Mouse (Mus musculus) heart, adult 2 months (tissue): Measurements from ENCODE around the gene E130114P18Rik. TPM values are rescaled to one million over a fixed set of nuclear protein-coding genes. Genes with fewer than 3 reads are reported as not detected.

Experiments used
- DNase-seq, 2 experiments: peaks; one replicate each; pipeline ENCODE4 v3.0.0; 2021
- H3K27ac ChIP-seq: fragments of 200-600 bp; 2 replicates; pipeline ENCODE4 v1.8.1; 2022
- H3K27me3 ChIP-seq: fragments of 200-500 bp; 2 replicates; pipeline ENCODE4 v1.6.1; 2012; ENCODE audit warnings: mild to moderate bottlenecking, low read length, inconsistent platforms, mixed read lengths; ENCODE audit not compliant: control insufficient read depth, insufficient read depth
- H3K36me3 ChIP-seq: fragments of 200-500 bp; 2 replicates; pipeline ENCODE4 v1.6.1; 2012; ENCODE audit warnings: low read length, inconsistent platforms; ENCODE audit not compliant: control insufficient read depth, insufficient read depth
- H3K4me1 ChIP-seq: fragments of 200-500 bp; 2 replicates; pipeline ENCODE4 v1.6.1; 2011; ENCODE audit warnings: low read length; ENCODE audit not compliant: control insufficient read depth, insufficient read depth
- H3K4me3 ChIP-seq: fragments of 200-600 bp; 2 replicates; pipeline ENCODE4 v1.8.1; 2022
- H3K79me2 ChIP-seq: fragments of 200-500 bp; replicated peaks from 2 replicates; pipeline ENCODE4 v1.6.1; 2012; ENCODE audit warnings: mild to moderate bottlenecking, inconsistent platforms, low read length, moderate library complexity, mixed read lengths; ENCODE audit not compliant: control insufficient read depth, insufficient read depth
- H3K9ac ChIP-seq: fragments of 200-500 bp; 2 replicates; pipeline ENCODE4 v1.6.1; 2012; ENCODE audit warnings: low read depth, mild to moderate bottlenecking, control low read depth, inconsistent platforms, low read length, mixed read lengths
- CTCF ChIP-seq: fragments of 200-600 bp; IDR thresholded peaks from 2 replicates; pipeline ENCODE4 v1.8.1; 2022; ENCODE audit warnings: antibody characterized with exemption, mild to moderate bottlenecking, moderate library complexity
- EP300 ChIP-seq: fragments of 200-500 bp; IDR thresholded peaks from 2 replicates; pipeline ENCODE4 v1.6.1; 2011; ENCODE audit warnings: low read depth, low read length, control low read depth; ENCODE audit not compliant: insufficient read depth
- POLR2A ChIP-seq: fragments of 200-500 bp; IDR thresholded peaks from 2 replicates; pipeline ENCODE4 v1.6.1; 2011; ENCODE audit warnings: mild to moderate bottlenecking, low read depth, low read length, control low read depth; ENCODE audit not compliant: insufficient read depth
- WGBS: fragments of 180-500 bp; shearing (Covaris S2); methylation state at CpG from one replicate; pipeline ENCODE4 v1.1.7; 2018; 5-methylcytosine and 5-hydroxymethylcytosine counted together
- intact Hi-C: fragments of 180-260 bp; cut with DNase I; formaldehyde crosslinking; loops from one replicate; pipeline ENCODE4 v1.15.1; 2025
- polyA plus RNA-seq: library from polyadenylated mRNA; depleted of rRNA; stranded (reverse); fragments of >200 nt; gene quantifications from 2 replicates; pipeline ENCODE4 v1.2.3, GENCODE M21; 2012
- total RNA-seq, 2 experiments: library from RNA; stranded (reverse); gene quantifications; 2 replicates each; pipeline ENCODE4 v1.2.3; 2021

The E130114P18Rik gene
- total and polyA plus RNA-seq, 3 experiments = not detected

DNA sequence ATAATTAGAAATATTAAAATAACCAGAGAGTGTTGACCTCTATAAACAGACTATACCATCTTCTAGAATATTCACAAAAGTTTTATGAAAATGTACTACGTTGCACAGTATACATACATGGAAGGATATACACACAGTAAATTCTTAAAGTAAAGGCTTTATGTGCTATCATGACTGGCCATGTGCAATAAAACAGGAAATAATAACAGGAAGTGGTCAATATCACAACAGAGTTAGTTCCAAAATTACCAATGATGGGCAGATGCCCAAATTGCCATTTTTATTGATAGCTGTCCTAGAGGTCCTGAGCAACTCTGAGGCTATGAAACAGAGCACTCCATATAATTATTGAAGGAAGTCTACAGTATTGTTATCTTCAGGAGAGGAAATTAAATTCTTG is 180.4 kb downstream of the E130114P18Rik start:
- Histone ChIP-seq H3K27ac (no peak overlapping the region), H3K9ac (no peak overlapping the region), H3K36me3 (no peaks in the 10 kb centered on the region), H3K79me2 (no peaks in the 10 kb centered on the region), H3K4me1 (no peaks in the 10 kb centered on the region), H3K27me3 (no peaks in the 10 kb centered on the region), H3K4me3 (no peak overlapping the region)
- 93% methylated on average over 1 of the region's 1 CpGs for WGBS
- intact Hi-C loops = no loop called here
- no peak for DNase-seq
- TF ChIP-seq CTCF = no peak
- TF ChIP-seq EP300 = no peak
- no peak for TF ChIP-seq POLR2A

DNA sequence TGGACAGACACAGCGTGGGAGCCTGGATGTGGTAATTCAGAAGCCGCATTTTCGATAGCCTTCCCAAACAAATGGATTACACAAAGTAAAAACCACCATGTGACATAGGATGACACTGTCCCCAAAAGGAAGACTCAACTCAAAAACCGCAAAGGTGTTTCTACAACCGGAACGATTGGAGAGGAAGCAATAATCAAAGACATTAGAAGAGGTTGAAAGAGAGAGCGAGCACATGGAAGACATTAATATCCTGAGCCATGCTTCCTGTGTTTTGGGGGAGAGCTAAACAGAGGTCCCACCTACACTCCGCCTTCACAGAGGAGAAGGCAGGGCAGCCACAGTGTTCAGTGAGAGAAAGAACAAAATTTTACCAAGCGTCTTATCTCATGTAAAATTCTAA is 181.5 kb downstream of the E130114P18Rik start:
- WGBS = 84% methylated on average over 9 of the region's 9 CpGs

DNA sequence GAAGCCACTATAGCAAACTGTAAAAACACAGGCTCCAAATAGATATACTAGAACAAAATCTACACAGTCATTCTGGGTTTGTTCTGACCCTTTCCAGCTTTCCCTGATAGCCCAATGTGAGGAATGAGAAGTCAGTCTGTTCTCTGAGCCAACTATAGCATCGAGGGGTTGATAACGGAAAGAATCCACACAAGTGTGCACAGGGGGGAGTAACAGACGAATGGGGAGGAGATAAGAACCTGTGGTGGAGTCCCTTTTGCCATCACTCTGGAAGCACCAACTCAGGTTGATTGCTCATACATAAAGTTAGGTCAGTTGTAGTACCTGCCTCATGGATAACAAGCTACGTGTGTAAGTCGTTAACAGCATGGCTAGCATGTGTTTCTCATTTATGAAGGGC is 184.0 kb downstream of the E130114P18Rik start:
- no peaks in the 10 kb centered on the region for H3K36me3 ChIP-seq

More for the DNA sequence above, 181.5 kb downstream of the E130114P18Rik start:
- Histone ChIP-seq H3K79me2 (no peaks in the 10 kb centered on the region), H3K27me3 (no peaks in the 10 kb centered on the region), H3K36me3 (no peaks in the 10 kb centered on the region), H3K9ac (no peak overlapping the region), H3K4me3 (no peak overlapping the region), H3K4me1 (no peaks in the 10 kb centered on the region), H3K27ac (no peak overlapping the region)
- TF ChIP-seq POLR2A (no peak), CTCF (no peak), EP300 (no peak)
- no peak for DNase-seq
- intact Hi-C loops = no loop called here

DNA sequence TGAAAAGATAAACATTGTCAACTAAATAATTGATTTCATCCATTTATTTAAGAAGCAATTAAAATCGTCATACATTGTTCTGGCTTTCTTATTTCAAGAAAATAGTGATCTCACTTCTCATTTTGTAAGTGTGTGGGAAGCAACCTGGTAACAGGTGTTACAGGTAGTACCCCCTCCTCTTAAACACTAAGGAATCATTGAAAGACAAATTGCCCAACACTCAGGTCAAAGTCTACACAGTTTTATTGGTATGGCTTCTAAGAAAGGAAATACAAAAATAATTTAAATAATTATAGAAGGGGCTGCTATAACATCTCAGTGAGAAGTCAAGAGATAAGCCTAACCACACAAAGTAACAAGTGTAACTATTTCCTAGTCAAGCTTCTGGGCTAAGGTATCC is 188.1 kb downstream of the E130114P18Rik start:
- 92% methylated on average over 1 of the region's 1 CpGs for WGBS
- no peak overlapping the region for H3K9ac ChIP-seq
- H3K36me3 ChIP-seq = no peaks in the 10 kb centered on the region
- H3K4me1 ChIP-seq = no peaks in the 10 kb centered on the region
- intact Hi-C loops = no loop called here
- H3K27ac ChIP-seq = no peak overlapping the region
- no peak for DNase-seq
- H3K4me3 ChIP-seq = no peak overlapping the region
- no peaks in the 10 kb centered on the region for H3K79me2 ChIP-seq
- TF ChIP-seq EP300 (no peak), POLR2A (no peak), CTCF (no peak)
- H3K27me3 ChIP-seq = no peaks in the 10 kb centered on the region

More for the DNA sequence above, 184.0 kb downstream of the E130114P18Rik start:
- TF ChIP-seq POLR2A (no peak), EP300 (no peak), CTCF (no peak)
- H3K27me3 ChIP-seq = no peaks in the 10 kb centered on the region
- no peaks in the 10 kb centered on the region for H3K4me1 ChIP-seq
- WGBS = 46% methylated on average over 5 of the region's 5 CpGs
- H3K9ac ChIP-seq = no peak overlapping the region
- intact Hi-C loops = no loop called here
- no peak overlapping the region for H3K4me3 ChIP-seq
- no peaks in the 10 kb centered on the region for H3K79me2 ChIP-seq
- no peak for DNase-seq
- H3K27ac ChIP-seq = no peak overlapping the region

DNA sequence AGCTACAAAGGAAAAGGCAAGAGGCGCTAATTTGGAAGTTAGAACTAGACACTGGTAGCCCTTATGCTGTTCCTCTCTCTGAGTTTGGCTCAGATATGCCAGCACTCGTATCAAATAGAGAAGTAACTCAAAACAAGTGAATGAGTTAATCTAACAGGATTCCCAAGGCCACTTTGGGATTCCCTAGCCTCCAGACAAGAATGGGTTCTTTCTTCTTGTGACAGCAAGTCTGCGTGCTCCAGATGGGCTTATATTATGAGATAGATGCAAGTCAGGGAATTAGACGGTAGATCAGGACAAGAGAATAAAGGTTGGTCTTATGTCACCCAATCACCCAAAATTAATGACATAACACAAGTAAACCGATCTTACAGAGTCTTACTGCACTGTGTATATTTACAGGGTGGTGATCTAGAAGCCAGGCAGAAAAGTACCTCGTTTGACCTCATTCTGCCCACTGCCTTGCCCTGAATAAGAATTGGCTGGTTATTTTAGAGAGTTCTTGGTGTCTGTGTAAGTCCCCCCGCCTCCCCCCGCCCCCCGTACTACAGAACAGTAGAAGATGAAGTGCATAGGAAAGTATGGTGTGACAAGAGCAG is 190.4 kb downstream of the E130114P18Rik start:
- no peak for DNase-seq
- H3K79me2 ChIP-seq = no peaks in the 10 kb centered on the region
- no peak overlapping the region for H3K4me3 ChIP-seq
- no peaks in the 10 kb centered on the region for H3K4me1 ChIP-seq
- TF ChIP-seq POLR2A = no peak
- no peak for TF ChIP-seq EP300
- TF ChIP-seq CTCF = no peak
- 81% methylated on average over 9 of the region's 9 CpGs for WGBS
- H3K36me3 ChIP-seq = no peaks in the 10 kb centered on the region
- H3K27ac ChIP-seq = no peak overlapping the region
- intact Hi-C loops = no loop called here
- H3K9ac ChIP-seq = no peak overlapping the region
- no peaks in the 10 kb centered on the region for H3K27me3 ChIP-seq

DNA sequence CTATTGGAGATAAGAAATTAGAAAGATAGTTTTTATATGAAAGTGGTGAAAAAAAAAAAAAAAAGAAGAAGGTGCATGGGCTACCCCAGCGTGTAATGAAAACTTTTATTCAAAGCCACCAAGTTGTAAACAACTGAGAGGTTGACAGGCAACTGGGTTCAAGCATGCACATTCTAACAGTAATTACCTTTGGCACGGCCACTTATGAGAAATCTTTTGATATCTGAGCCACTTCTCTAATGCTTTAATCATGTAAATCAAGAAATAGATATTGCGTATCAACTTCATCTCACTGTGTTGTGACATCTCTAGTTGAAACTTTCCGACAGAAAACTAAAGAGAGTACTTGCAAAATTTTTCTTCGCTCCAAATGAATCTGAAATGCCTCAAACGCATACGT is 192.7 kb downstream of the E130114P18Rik start:
- H3K4me1 ChIP-seq = no peaks in the 10 kb centered on the region
- H3K27me3 ChIP-seq = no peaks in the 10 kb centered on the region
- no peak for DNase-seq
- no peak overlapping the region for H3K9ac ChIP-seq
- intact Hi-C loops = no loop called here
- H3K4me3 ChIP-seq = no peak overlapping the region
- H3K79me2 ChIP-seq = no peaks in the 10 kb centered on the region
- WGBS = 96% methylated on average over 7 of the region's 7 CpGs
- H3K36me3 ChIP-seq = no peaks in the 10 kb centered on the region
- no peak overlapping the region for H3K27ac ChIP-seq
- TF ChIP-seq EP300 = no peak
- TF ChIP-seq CTCF = no peak
- no peak for TF ChIP-seq POLR2A
